8 mouse cellular contexts compared by ENCODE assay signal in the genomic region with DNA sequence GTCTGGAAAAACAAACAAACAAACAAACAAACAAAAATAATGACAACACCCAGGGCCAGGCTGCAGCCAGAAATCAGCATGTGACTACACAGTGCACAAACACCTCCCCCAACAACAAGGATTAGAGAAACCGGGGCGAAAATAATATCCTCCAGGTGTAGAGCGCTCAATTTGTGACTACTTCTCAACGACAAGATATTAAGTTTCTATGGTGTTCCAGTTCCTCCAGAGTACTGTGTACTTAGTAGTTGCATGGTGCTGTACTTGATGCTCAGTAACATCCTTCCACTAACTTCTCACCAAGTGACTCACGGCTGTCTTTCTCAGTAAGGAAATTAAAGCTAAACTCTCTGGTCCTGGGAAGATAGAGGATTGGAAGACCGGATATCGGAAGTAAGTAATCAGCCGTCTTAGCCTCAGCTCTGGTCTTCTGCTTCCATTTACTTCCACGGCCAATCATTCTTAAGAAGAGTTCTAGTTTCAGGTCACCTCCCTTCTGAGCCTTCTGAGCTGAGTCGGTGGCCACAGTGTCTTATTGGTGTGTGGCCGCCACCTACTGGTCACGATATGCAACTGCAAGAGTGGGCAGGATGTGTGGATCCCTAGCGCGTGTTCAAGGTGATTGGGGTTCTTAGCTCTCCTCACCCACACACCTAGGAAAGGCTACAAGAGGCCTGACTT. TPM values are rescaled to one million over a fixed set of nuclear protein-coding genes. Genes with fewer than 3 reads are reported as not detected.
A peak's percentile ranks its signal among the peaks of the same experiment; 100 is the strongest.
DNase-seq lines count a peak whose midpoint lies in the region; ATAC-seq and TF ChIP-seq lines count a peak whose summit lies in the region.

No protein-coding gene starts in this region.

- peak; percentile 75 to 88 (median 82) for TF ChIP-seq CTCF in MEL (IDR thresholded peaks at IDR 0.05 in 2 of 3, conservative IDR thresholded peaks at IDR 0.05 in 1 of 3; ENCODE audit: control insufficient read depth in 1 of 3, insufficient read depth in 1 of 3, low read depth in 2 of 3, low read length in 3 of 3, poor library complexity in 1 of 3, severe bottlenecking in 1 of 3)
- TF ChIP-seq CTCF in cerebellum, adult 2 months (IDR thresholded peaks at IDR 0.05; ENCODE audit: borderline replicate concordance, insufficient read depth, low read depth, low read length), result peak; percentile 99
- peak; percentile 99 for TF ChIP-seq CTCF in forebrain, postnatal 0 days (IDR thresholded peaks at IDR 0.05; ENCODE audit: low read depth)
- peak; percentile 100 for TF ChIP-seq CTCF in lung, embryonic 14.5 days (IDR thresholded peaks at IDR 0.05; ENCODE audit: low read depth)
- peak; percentile 94 for TF ChIP-seq CTCF in olfactory bulb, adult 2 months (IDR thresholded peaks at IDR 0.05; ENCODE audit: insufficient read depth, low read depth, low read length)

- H3K36me3 ChIP-seq in MEL (ENCODE audit: control insufficient read depth in 1 of 2, insufficient read depth in 2 of 2, low read length in 2 of 2), result no peaks in the 10 kb centered on the region
- H3K36me3 ChIP-seq in forebrain, postnatal 0 days (ENCODE audit: insufficient read depth), result no peaks in the 10 kb centered on the region
- no peaks in the 10 kb centered on the region for H3K36me3 ChIP-seq in lung, embryonic 14.5 days (ENCODE audit: insufficient read depth)

- TF ChIP-seq POLR2A in MEL (IDR thresholded peaks at IDR 0.05; ENCODE audit: control insufficient read depth in 1 of 2, insufficient read depth in 1 of 2, low read depth in 1 of 2, low read length in 2 of 2, poor library complexity in 1 of 2), result no peak
- TF ChIP-seq POLR2A in cerebellum, adult 2 months (IDR thresholded peaks at IDR 0.05; ENCODE audit: borderline replicate concordance, insufficient read depth, low read length), result no peak
- no peak for TF ChIP-seq POLR2A in olfactory bulb, adult 2 months (IDR thresholded peaks at IDR 0.05; ENCODE audit: insufficient read depth, low read depth, low read length)

- peak overlapping the region; percentile 34; the same call in 1 of the 2 replicates for H3K9ac ChIP-seq in MEL (ENCODE audit: control insufficient read depth, low read depth, low read length, poor library complexity, severe bottlenecking)
- no peak overlapping the region for H3K9ac ChIP-seq in forebrain, postnatal 0 days
- H3K9ac ChIP-seq in lung, embryonic 14.5 days, result no peak overlapping the region

- peak; percentile 84 for DNase-seq in MEL (ENCODE audit: low read depth, low spot score)
- peak; percentile 69 to 79 for DNase-seq in cerebellum, adult 2 months
- peak; percentile 85 for DNase-seq in forebrain, postnatal 0 days
- DNase-seq in heart, postnatal 4 days, result peak; percentile 82
- peak; percentile 73 to 83 for DNase-seq in layer of hippocampus, adult 8-10 months (ENCODE audit: low spot score in 2 of 2)
- DNase-seq in lung, embryonic 14.5 days, result peak; percentile 90
- peak; percentile 58 to 63 for DNase-seq in thymus, adult 18-20 months

- WGBS in cerebellum, adult 2 months, result 36% methylated on average over 14 of the region's 14 CpGs
- 38% methylated on average over 14 of the region's 14 CpGs for WGBS in forebrain, postnatal 0 days
- 28% methylated on average over 14 of the region's 14 CpGs for WGBS in lung, embryonic 14.5 days
- WGBS in olfactory bulb, adult 2 months, result 36% methylated on average over 14 of the region's 14 CpGs

- H3K27ac ChIP-seq in MEL (ENCODE audit: control insufficient read depth, low read depth, low read length), result no peak overlapping the region
- H3K27ac ChIP-seq in cerebellum, adult 2 months (ENCODE audit: insufficient read depth, low read length), result no peak overlapping the region
- H3K27ac ChIP-seq in forebrain, postnatal 0 days (ENCODE audit: low read depth, low read length), result no peak overlapping the region
- H3K27ac ChIP-seq in lung, embryonic 14.5 days (ENCODE audit: low read depth), result no peak overlapping the region
- H3K27ac ChIP-seq in olfactory bulb, adult 2 months (ENCODE audit: insufficient read depth, low read depth, low read length), result no peak overlapping the region

- peak; percentile 89 for TF ChIP-seq RAD21 in MEL (IDR thresholded peaks at IDR 0.05; ENCODE audit: low read depth, low read length)

- TF ChIP-seq EP300 in MEL (IDR thresholded peaks at IDR 0.05; ENCODE audit: low read depth in 1 of 2, low read length in 2 of 2), result no peak

- peak; percentile 94 for ATAC-seq in forebrain, postnatal 0 days
- peak; percentile 76 for ATAC-seq in lung, embryonic 14.5 days (ENCODE audit: insufficient read depth)

- H3K27me3 ChIP-seq in MEL (ENCODE audit: control insufficient read depth in 1 of 2, insufficient read depth in 2 of 2, low read length in 2 of 2), result no peaks in the 10 kb centered on the region
- H3K27me3 ChIP-seq in cerebellum, adult 2 months (ENCODE audit: control insufficient read depth, insufficient read depth, low read length), result no peaks in the 10 kb centered on the region
- H3K27me3 ChIP-seq in forebrain, postnatal 0 days (ENCODE audit: insufficient read depth, low read length), result no peaks in the 10 kb centered on the region
- peaks cover 4% of the 10 kb centered on the region; the same call in 1 of the 2 replicates for H3K27me3 ChIP-seq in lung, embryonic 14.5 days (ENCODE audit: insufficient read depth, low read length)

- H3K4me2 ChIP-seq in forebrain, postnatal 0 days (ENCODE audit: low read depth), result no peak overlapping the region
- no peak overlapping the region for H3K4me2 ChIP-seq in lung, embryonic 14.5 days

- H3K9me3 ChIP-seq in MEL (replicated peaks; ENCODE audit: insufficient read depth, low read length), result no peaks in the 10 kb centered on the region
- no peaks in the 10 kb centered on the region for H3K9me3 ChIP-seq in forebrain, postnatal 0 days (ENCODE audit: low read length)
- no peaks in the 10 kb centered on the region for H3K9me3 ChIP-seq in lung, embryonic 14.5 days (ENCODE audit: low read depth, low read length)

- H3K4me3 ChIP-seq in MEL (ENCODE audit: control insufficient read depth in 1 of 2, insufficient read depth in 1 of 2, low read depth in 2 of 2, low read length in 2 of 2), result peak overlapping the region; percentile 14 to 41; a peak in 3 of 4 replicates
- H3K4me3 ChIP-seq in cerebellum, adult 2 months (replicated peaks; ENCODE audit: insufficient read depth, low read depth, low read length), result no peak overlapping the region
- H3K4me3 ChIP-seq in forebrain, postnatal 0 days (ENCODE audit: low read depth, low read length), result no peak overlapping the region
- no peak overlapping the region for H3K4me3 ChIP-seq in lung, embryonic 14.5 days (ENCODE audit: low read depth, low read length)
- H3K4me3 ChIP-seq in olfactory bulb, adult 2 months (ENCODE audit: insufficient read depth, low read depth, low read length), result no peak overlapping the region

- H3K4me1 ChIP-seq in MEL (ENCODE audit: control insufficient read depth in 1 of 2, insufficient read depth in 2 of 2, low read length in 2 of 2), result peaks cover 0 to 4% of the 10 kb centered on the region in 2 experiments; a peak in 2 of 4 replicates
- no peaks in the 10 kb centered on the region for H3K4me1 ChIP-seq in cerebellum, adult 2 months (ENCODE audit: control insufficient read depth, insufficient read depth, low read length)
- H3K4me1 ChIP-seq in forebrain, postnatal 0 days (ENCODE audit: insufficient read depth), result no peaks in the 10 kb centered on the region
- H3K4me1 ChIP-seq in lung, embryonic 14.5 days (ENCODE audit: insufficient read depth), result no peaks in the 10 kb centered on the region
- no peaks in the 10 kb centered on the region for H3K4me1 ChIP-seq in olfactory bulb, adult 2 months (ENCODE audit: control insufficient read depth, insufficient read depth, low read length)

- no peaks in the 10 kb centered on the region for H3K79me2 ChIP-seq in MEL (ENCODE audit: control insufficient read depth, insufficient read depth, low read length, poor library complexity)

TF ChIP-seq in MEL, 35 proteins besides CTCF, POLR2A, EP300 and RAD21:
- peak; percentile 91 for TF ChIP-seq SMC3 (IDR thresholded peaks at IDR 0.05; ENCODE audit: low read depth, low read length)
- TF ChIP-seq MXI1 (IDR thresholded peaks at IDR 0.05; ENCODE audit: low read depth, low read length), result peak; percentile 33; the same call in 1 of the 2 replicates
- no peak for TF ChIP-seq E2F4 (IDR thresholded peaks at IDR 0.05; ENCODE audit: borderline replicate concordance, low read depth, low read length)
- no peak for TF ChIP-seq ETS1 (IDR thresholded peaks at IDR 0.05; ENCODE audit: low read depth, low read length)
- peak; percentile 86 for TF ChIP-seq ZC3H11A (IDR thresholded peaks at IDR 0.05; ENCODE audit: low read depth, low read length)

RNA-seq across cellular contexts. Expression of a gene that starts 19.9 kb away (rescaled TPM):
- not detected in 2 replicates for total RNA-seq in MEL (2012; rRNA removed)
- polyA plus RNA-seq in MEL (2012; ENCODE audit: insufficient read depth in 1 of 2, insufficient read length in 2 of 2, low read depth in 1 of 2, low replicate concordance in 2 of 2, missing spikeins in 1 of 2), result under 1 TPM in 1 of 2 experiments, not detected in 1; 0.17 TPM
- 21.2 and 24.5 TPM in 2 replicates for polyA plus RNA-seq in cerebellum, adult 2 months (2012; rRNA removed)
- total RNA-seq in forebrain, postnatal 0 days (2014; rRNA removed), result 2.4 and 3.1 TPM in 2 replicates
- 7.2 and 11.3 TPM in 2 replicates for polyA plus RNA-seq in forebrain, postnatal 0 days (2015; fragmentation: Nextera tagmentation; extraction: Ambion mirVana)
- under 1 TPM; 0.23 to 0.24 TPM for total RNA-seq in heart, postnatal 4 days (2021)
- total RNA-seq in layer of hippocampus, adult 8-10 months (2022), result 10 to 100 TPM; 33.3 to 41.9 (median 35.4) TPM
- polyA plus RNA-seq in lung, embryonic 14.5 days (2014; fragmentation: Nextera tagmentation; extraction: Ambion mirVana), result 46.3 and 51.2 TPM in 2 replicates
- not detected in 2 replicates for polyA plus RNA-seq in olfactory bulb, adult 2 months (2012; ENCODE audit: insufficient read depth, insufficient read length, low replicate concordance, missing spikeins)

Comparison
In these comparisons a context has a peak if more than half of its experiments do, and no peak if none do; other contexts are left out.
1. H3K4me3 ChIP-seq: peak in MEL (2 of 2); none in cerebellum, adult 2 months (single experiment), forebrain, postnatal 0 days (single experiment), lung, embryonic 14.5 days (single experiment) and olfactory bulb, adult 2 months (single experiment).
2. Peak in every context shown above with its lines, with median percentiles within 50 percentile points of each other: DNase-seq and CTCF ChIP-seq.